In genomic region chr5:64487698-64488398, GRCm38 (mm10) we compare ENCODE assay signal across 8 mouse cellular contexts.
DNase-seq lines count a peak whose midpoint lies in the region; ATAC-seq and TF ChIP-seq lines count a peak whose summit lies in the region.

No protein-coding gene starts in this region.

- no peak overlapping the region; the same call in 1 of the 2 replicates for H3K9ac ChIP-seq in heart, embryonic 13.5 days

- H3K9me3 ChIP-seq in heart, embryonic 13.5 days, result no peaks in the 10 kb centered on the region

- ATAC-seq in heart, embryonic 13.5 days (ENCODE audit: extremely low read depth, insufficient number of reproducible peaks, low FRiP score, low TSS enrichment), result no peak

- no peak overlapping the region for H3K27ac ChIP-seq in layer of hippocampus, adult 2 months
- no peak overlapping the region for H3K27ac ChIP-seq in heart, embryonic 13.5 days (replicated peaks)

- no peaks in the 10 kb centered on the region for H3K36me3 ChIP-seq in heart, embryonic 13.5 days

- peak overlapping the region; percentile 26; the same call in 1 of the 2 replicates for H3K4me3 ChIP-seq in layer of hippocampus, adult 2 months
- peak overlapping the region; percentile 22; the same call in 1 of the 2 replicates for H3K4me3 ChIP-seq in heart, embryonic 13.5 days

- no peak for DNase-seq in layer of hippocampus, adult 2 months (ENCODE audit: low spot score in 2 of 2)
- DNase-seq in layer of hippocampus, adult 11-12 months (ENCODE audit: low spot score), result no peak
- peak; percentile 70 for DNase-seq in lung, postnatal 25 days (ENCODE audit: low spot score)
- peak; percentile 70 for DNase-seq in thymus, postnatal 14 days
- no peak for DNase-seq in urinary bladder, postnatal 36 days (ENCODE audit: low spot score in 2 of 2)
- DNase-seq in adrenal gland, postnatal 25 days, result no peak
- DNase-seq in left cerebral cortex, adult 9 months (ENCODE audit: low spot score in 2 of 2), result no peak

- no peak for TF ChIP-seq CTCF in layer of hippocampus, adult 2 months (conservative IDR thresholded peaks at IDR 0.05)

- WGBS in heart, embryonic 13.5 days, result 51% methylated on average over 14 of the region's 14 CpGs

- H3K4me2 ChIP-seq in heart, embryonic 13.5 days, result peak overlapping the region; percentile 55

- no peaks in the 10 kb centered on the region for H3K27me3 ChIP-seq in heart, embryonic 13.5 days (replicated peaks)

- H3K4me1 ChIP-seq in heart, embryonic 13.5 days, result 0 out of 2 replicates have a peak, but pooled peaks cover 8% of the 10 kb centered on the region

Comparison
In these comparisons a context has a peak if more than half of its experiments do, and no peak if none do; other contexts are left out.
1. DNase-seq: peak in lung, postnatal 25 days (single experiment) and thymus, postnatal 14 days (single experiment); none in layer of hippocampus, adult 2 months (0 of 2), layer of hippocampus, adult 11-12 months (single experiment), urinary bladder, postnatal 36 days (0 of 2), adrenal gland, postnatal 25 days (single experiment) and left cerebral cortex, adult 9 months (0 of 2).